Mouse (Mus musculus) kidney, adult 2 months (tissue): ENCODE measurements around the gene Cacfd1.

Experiments used
- CTCF ChIP-seq: fragments of 200-500 bp; conservative IDR thresholded peaks from 2 replicates; pipeline ENCODE4 v1.5.1; 2011; ENCODE audit warnings: low read depth, mild to moderate bottlenecking, control low read depth, low read length, moderate library complexity, mixed read lengths; ENCODE audit not compliant: insufficient read depth, insufficient read length
- POLR2A ChIP-seq: fragments of 200-500 bp; IDR thresholded peaks from one replicate; pipeline ENCODE4 v1.6.1; 2011; ENCODE audit warnings: low read depth, low read length, control low read depth

- TF ChIP-seq CTCF (no peak), POLR2A (no peak)
These were observed 49.0 kb downstream of the Cacfd1 start for GRCm38 (mm10) chr2:27058751-27059150.
